Mouse (Mus musculus): Measurements from ENCODE around the gene Maf. TPM values are rescaled to one million over a fixed set of nuclear protein-coding genes. Genes with fewer than 3 reads are reported as not detected.

Maf gene
- polyA plus RNA-seq (2012; rRNA removed) (2.6 and 3.1 TPM in 2 replicates), polyA plus RNA-seq (2014; fragmentation: Nextera tagmentation; extraction: Ambion mirVana) (2.0 and 2.2 TPM in 2 replicates)

- Histone ChIP-seq H3K36me3 (replicated peaks; ENCODE audit: control insufficient read depth, insufficient read depth, low read depth) (no peaks in the 10 kb centered on the region), H3K4me2 (ENCODE audit: low read depth) (peak within 1 kb of the TSS; percentile 59), H3K27me3 (ENCODE audit: control insufficient read depth, insufficient read depth, low read length) (peaks cover 37% of the 10 kb centered on the region), H3K27ac (no peak within 1 kb of the TSS), H3K4me1 (replicated peaks; ENCODE audit: control insufficient read depth in 2 of 2, insufficient read depth in 2 of 2, low read length in 1 of 2) (no peaks in the 10 kb centered on the region; a peak in 1 of 4 replicates), H3K9ac (replicated peaks) (no peak within 1 kb of the TSS), H3K4me3 (ENCODE audit: insufficient read depth in 1 of 2, low read depth in 2 of 2, low read length in 2 of 2) (peak within 1 kb of the TSS; percentile 52 to 54), H3K9me3 (ENCODE audit: control insufficient read depth, low read length) (no peaks in the 10 kb centered on the region)
- DNase-seq (ENCODE audit: low read depth in 3 of 3, low spot score in 3 of 3): peak; percentile 39 to 51 (median 42)
- whole genome bisulfite sequencing (ENCODE audit: insufficient replicate concordance): 2% methylated on average over 43 of the region's 43 CpGs
- no peak for TF ChIP-seq CTCF (IDR thresholded peaks at IDR 0.05; ENCODE audit: low read depth)
- no peak for TF ChIP-seq EP300 (IDR thresholded peaks at IDR 0.05; ENCODE audit: low read depth)
- ATAC-seq (ENCODE audit: insufficient read depth): peak; percentile 74
Observed at GRCm38 (mm10) chr8:115707731-115708590, at the start of gene Maf. Maf (minus strand) TSS chr8:115707794.

DNA sequence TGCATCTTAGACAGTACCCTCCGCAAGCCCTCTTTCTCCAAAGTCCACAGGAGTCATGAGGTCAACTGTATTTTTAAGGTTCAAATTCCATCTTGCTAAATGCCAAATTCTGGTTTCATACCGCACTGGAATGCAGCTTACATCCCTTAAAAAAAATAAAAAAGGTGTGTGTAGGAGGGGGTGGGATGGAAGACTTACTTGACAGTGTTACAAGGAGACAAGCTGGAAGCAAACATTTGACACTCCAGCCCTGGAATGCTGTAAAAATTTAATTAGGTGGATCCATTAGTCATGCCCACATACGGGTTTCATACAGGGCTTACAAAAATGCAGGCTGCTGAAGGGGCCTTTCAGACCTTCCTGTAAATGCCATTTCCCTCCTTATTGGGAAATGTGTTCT lies 49.4 kb upstream of the Maf start:
- WGBS (ENCODE audit: insufficient replicate concordance): 59% methylated on average over 3 of the region's 3 CpGs
- Histone ChIP-seq H3K4me2 (ENCODE audit: low read depth) (no peak overlapping the region), H3K27me3 (ENCODE audit: control insufficient read depth, insufficient read depth, low read length) (no peaks in the 10 kb centered on the region), H3K9me3 (ENCODE audit: control insufficient read depth, low read length) (no peaks in the 10 kb centered on the region), H3K36me3 (replicated peaks; ENCODE audit: control insufficient read depth, insufficient read depth, low read depth) (no peaks in the 10 kb centered on the region), H3K4me3 (ENCODE audit: insufficient read depth in 1 of 2, low read depth in 2 of 2, low read length in 2 of 2) (no peak overlapping the region), H3K9ac (replicated peaks) (no peak overlapping the region), H3K27ac (no peak overlapping the region), H3K4me1 (replicated peaks; ENCODE audit: control insufficient read depth in 2 of 2, insufficient read depth in 2 of 2, low read length in 1 of 2) (peaks cover 0 to 7% of the 10 kb centered on the region in 2 experiments; a peak in 1 of 4 replicates)
- TF ChIP-seq EP300 (IDR thresholded peaks at IDR 0.05; ENCODE audit: low read depth): no peak
- no peak for TF ChIP-seq CTCF (IDR thresholded peaks at IDR 0.05; ENCODE audit: low read depth)
- no peak for ATAC-seq (ENCODE audit: insufficient read depth)
- DNase-seq (ENCODE audit: low read depth in 3 of 3, low spot score in 3 of 3): no peak

GRCm38 (mm10) chr8:115756027-115756426 lies 48.4 kb upstream of the Maf start:
- TF ChIP-seq EP300 (IDR thresholded peaks at IDR 0.05; ENCODE audit: low read depth) (no peak), CTCF (IDR thresholded peaks at IDR 0.05; ENCODE audit: low read depth) (no peak)
- ATAC-seq (ENCODE audit: insufficient read depth): no peak
- no peak overlapping the region for H3K27ac ChIP-seq

GRCm38 (mm10) chr8:115754694-115755093 lies 47.1 kb upstream of the Maf start:
- H3K27ac ChIP-seq: no peak overlapping the region
- peaks cover 0 to 7% of the 10 kb centered on the region in 2 experiments; a peak in 1 of 4 replicates for H3K4me1 ChIP-seq (replicated peaks; ENCODE audit: control insufficient read depth in 2 of 2, insufficient read depth in 2 of 2, low read length in 1 of 2)
- 32% methylated on average over 2 of the region's 2 CpGs for WGBS (ENCODE audit: insufficient replicate concordance)
- H3K27me3 ChIP-seq (ENCODE audit: control insufficient read depth, insufficient read depth, low read length): no peaks in the 10 kb centered on the region
- DNase-seq (ENCODE audit: low read depth in 3 of 3, low spot score in 3 of 3) (peak in 1 of 3 experiments; percentile 3), ATAC-seq (ENCODE audit: insufficient read depth) (no peak)
- TF ChIP-seq EP300 (IDR thresholded peaks at IDR 0.05; ENCODE audit: low read depth) (no peak), CTCF (IDR thresholded peaks at IDR 0.05; ENCODE audit: low read depth) (no peak)
- H3K36me3 ChIP-seq (replicated peaks; ENCODE audit: control insufficient read depth, insufficient read depth, low read depth): no peaks in the 10 kb centered on the region
- H3K4me3 ChIP-seq (ENCODE audit: insufficient read depth in 1 of 2, low read depth in 2 of 2, low read length in 2 of 2): no peak overlapping the region
- H3K9ac ChIP-seq (replicated peaks): no peak overlapping the region
- no peak overlapping the region for H3K4me2 ChIP-seq (ENCODE audit: low read depth)
- H3K9me3 ChIP-seq (ENCODE audit: control insufficient read depth, low read length): no peaks in the 10 kb centered on the region

More at GRCm38 (mm10) chr8:115756027-115756426, 48.4 kb upstream of the Maf start:
- Histone ChIP-seq H3K4me2 (ENCODE audit: low read depth) (no peak overlapping the region), H3K4me3 (ENCODE audit: insufficient read depth in 1 of 2, low read depth in 2 of 2, low read length in 2 of 2) (no peak overlapping the region), H3K27me3 (ENCODE audit: control insufficient read depth, insufficient read depth, low read length) (no peaks in the 10 kb centered on the region), H3K4me1 (replicated peaks; ENCODE audit: control insufficient read depth in 2 of 2, insufficient read depth in 2 of 2, low read length in 1 of 2) (peaks cover 0 to 7% of the 10 kb centered on the region in 2 experiments; a peak in 1 of 4 replicates), H3K9ac (replicated peaks) (no peak overlapping the region), H3K36me3 (replicated peaks; ENCODE audit: control insufficient read depth, insufficient read depth, low read depth) (no peaks in the 10 kb centered on the region), H3K9me3 (ENCODE audit: control insufficient read depth, low read length) (no peaks in the 10 kb centered on the region)
- 56% methylated on average over 2 of the region's 2 CpGs for WGBS (ENCODE audit: insufficient replicate concordance)
- DNase-seq (ENCODE audit: low read depth in 3 of 3, low spot score in 3 of 3): no peak

DNA sequence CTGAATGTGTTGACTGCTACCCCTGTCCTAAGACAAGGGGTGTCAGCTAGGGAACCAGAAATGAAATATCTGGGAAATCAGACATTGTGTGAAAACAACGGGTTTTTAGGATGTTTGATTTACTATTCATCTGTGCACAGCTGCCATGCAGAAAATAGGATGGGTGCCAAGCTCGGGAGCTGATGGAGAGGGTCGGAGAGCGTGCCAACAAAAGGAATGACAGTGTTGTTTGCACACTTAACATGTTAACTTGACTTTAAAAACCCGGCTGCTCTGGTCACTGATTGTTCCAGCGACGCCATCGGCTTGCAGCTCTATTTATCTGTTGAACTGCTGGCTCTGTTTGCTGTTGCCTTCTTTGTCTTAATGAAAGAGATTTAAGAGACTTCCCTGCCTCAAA lies 46.2 kb upstream of the Maf start:
- ATAC-seq (ENCODE audit: insufficient read depth): no peak
- Histone ChIP-seq H3K4me3 (ENCODE audit: insufficient read depth in 1 of 2, low read depth in 2 of 2, low read length in 2 of 2) (no peak overlapping the region), H3K27me3 (ENCODE audit: control insufficient read depth, insufficient read depth, low read length) (no peaks in the 10 kb centered on the region), H3K9me3 (ENCODE audit: control insufficient read depth, low read length) (no peaks in the 10 kb centered on the region), H3K4me2 (ENCODE audit: low read depth) (no peak overlapping the region), H3K36me3 (replicated peaks; ENCODE audit: control insufficient read depth, insufficient read depth, low read depth) (no peaks in the 10 kb centered on the region), H3K4me1 (replicated peaks; ENCODE audit: control insufficient read depth in 2 of 2, insufficient read depth in 2 of 2, low read length in 1 of 2) (peaks cover 0 to 7% of the 10 kb centered on the region in 2 experiments; a peak in 1 of 4 replicates), H3K9ac (replicated peaks) (no peak overlapping the region), H3K27ac (no peak overlapping the region)
- no peak for TF ChIP-seq EP300 (IDR thresholded peaks at IDR 0.05; ENCODE audit: low read depth)
- no peak for TF ChIP-seq CTCF (IDR thresholded peaks at IDR 0.05; ENCODE audit: low read depth)
- no peak for DNase-seq (ENCODE audit: low read depth in 3 of 3, low spot score in 3 of 3)
- WGBS (ENCODE audit: insufficient replicate concordance): 52% methylated on average over 8 of the region's 8 CpGs

Data from liver, embryonic 14.5 days (tissue).